Mouse (Mus musculus): ENCODE data around the gene Pgp. TPM values are rescaled to one million over a fixed set of nuclear protein-coding genes. Genes with fewer than 3 reads are reported as not detected.

Gene Pgp
- polyA plus RNA-seq, 1 experiment from 2014 or later: 86.7 TPM

DNA sequence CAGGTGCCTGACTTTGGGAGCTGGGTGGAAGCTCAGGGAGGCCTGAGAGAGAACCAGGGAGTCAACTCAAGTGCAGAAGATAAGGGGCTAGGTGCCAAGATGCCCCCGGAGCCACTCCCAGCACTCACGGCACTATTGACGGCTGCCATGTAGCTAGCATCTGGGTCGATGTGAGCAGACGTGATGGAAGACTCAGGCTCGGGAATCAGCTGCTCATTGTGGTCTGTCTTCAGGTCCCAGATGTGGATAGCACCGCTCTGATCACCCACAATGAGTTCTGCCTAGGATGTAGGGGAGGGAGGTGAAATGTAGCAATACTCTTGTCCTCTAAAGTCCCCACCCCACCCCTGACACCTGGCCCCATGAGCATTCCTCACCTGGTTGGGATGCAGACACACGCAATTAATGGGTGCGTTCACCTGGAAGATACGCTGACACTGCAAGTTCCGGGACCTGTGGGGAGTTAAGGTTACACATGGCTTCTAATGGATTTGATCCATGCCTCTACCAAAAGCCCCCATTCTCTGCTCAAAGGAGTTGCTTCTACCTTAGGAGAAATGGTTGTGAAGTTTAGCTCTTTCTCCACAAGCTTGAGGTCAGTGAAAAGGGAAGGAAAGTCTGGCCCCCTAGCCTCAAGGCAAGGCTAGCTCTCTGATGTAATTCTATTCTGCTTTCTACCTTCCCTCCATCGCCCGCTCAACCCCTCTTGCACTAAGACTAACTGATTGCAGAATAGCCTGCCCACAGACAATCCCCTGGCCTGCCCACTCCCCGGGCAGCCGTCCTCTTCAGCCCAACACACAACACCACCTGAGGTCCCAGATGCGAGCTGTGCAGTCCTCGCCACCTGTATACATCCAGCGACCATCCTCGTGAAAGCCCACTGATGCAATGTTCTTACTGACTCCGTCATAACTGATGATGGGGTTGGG, 7.1 kb downstream of the Pgp start:
- Histone ChIP-seq H3K4me1 (replicated peaks) (peaks cover 50% of the 10 kb centered on the region), H3K36me3 (peaks cover 57% of the 10 kb centered on the region), H3K27ac (peak overlapping the region; percentile 15; the same call in 1 of the 2 replicates), H3K9me3 (replicated peaks) (no peaks in the 10 kb centered on the region), H3K4me2 (peak overlapping the region; percentile 76), H3K9ac (peak overlapping the region; percentile 88), H3K4me3 (replicated peaks) (peak overlapping the region; percentile 84), H3K27me3 (no peaks in the 10 kb centered on the region)
- ATAC-seq (ENCODE audit: low read depth): no peak
- no peak for DNase-seq
- WGBS (ENCODE audit: insufficient replicate concordance): 89% methylated on average over 20 of the region's 20 CpGs

DNA sequence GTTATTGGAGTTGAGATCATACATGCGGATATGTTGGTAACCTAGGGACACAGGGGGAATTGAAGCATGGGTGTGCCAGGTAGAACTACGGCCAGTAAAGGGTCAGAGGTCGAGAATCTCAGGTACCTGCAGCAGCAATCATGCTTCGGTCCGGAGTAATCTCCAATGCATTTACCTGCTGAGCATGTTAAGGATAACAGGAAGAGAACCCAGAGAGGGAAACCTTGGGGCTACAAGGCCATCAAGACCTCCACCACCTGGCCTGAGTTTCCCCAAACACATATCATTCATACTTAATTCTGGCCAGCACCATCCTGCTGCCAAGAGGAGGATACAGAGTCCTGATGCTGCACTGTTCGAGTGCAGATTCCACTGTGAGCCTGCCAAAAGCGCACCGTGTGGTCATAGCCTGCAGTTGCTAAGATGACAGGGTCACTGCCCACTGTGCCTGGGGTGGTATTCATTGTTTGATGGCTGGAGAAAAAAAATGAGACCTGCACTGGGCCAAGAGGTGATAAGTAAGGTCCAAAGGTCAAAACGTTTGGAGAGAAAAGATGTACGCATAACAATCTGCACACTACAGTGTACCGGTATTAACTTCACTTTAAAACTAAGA, 7.9 kb downstream of the Pgp start:
- Histone ChIP-seq H3K36me3 (peaks cover 50% of the 10 kb centered on the region), H3K9ac (peak overlapping the region; percentile 88), H3K27me3 (no peaks in the 10 kb centered on the region), H3K27ac (peak overlapping the region; percentile 94), H3K4me1 (replicated peaks) (peaks cover 43% of the 10 kb centered on the region), H3K4me2 (peak overlapping the region; percentile 76), H3K9me3 (replicated peaks) (no peaks in the 10 kb centered on the region), H3K4me3 (replicated peaks) (peak overlapping the region; percentile 84)
- DNase-seq (no peak), ATAC-seq (ENCODE audit: low read depth) (no peak)
- WGBS (ENCODE audit: insufficient replicate concordance): 50% methylated on average over 11 of the region's 11 CpGs

DNA sequence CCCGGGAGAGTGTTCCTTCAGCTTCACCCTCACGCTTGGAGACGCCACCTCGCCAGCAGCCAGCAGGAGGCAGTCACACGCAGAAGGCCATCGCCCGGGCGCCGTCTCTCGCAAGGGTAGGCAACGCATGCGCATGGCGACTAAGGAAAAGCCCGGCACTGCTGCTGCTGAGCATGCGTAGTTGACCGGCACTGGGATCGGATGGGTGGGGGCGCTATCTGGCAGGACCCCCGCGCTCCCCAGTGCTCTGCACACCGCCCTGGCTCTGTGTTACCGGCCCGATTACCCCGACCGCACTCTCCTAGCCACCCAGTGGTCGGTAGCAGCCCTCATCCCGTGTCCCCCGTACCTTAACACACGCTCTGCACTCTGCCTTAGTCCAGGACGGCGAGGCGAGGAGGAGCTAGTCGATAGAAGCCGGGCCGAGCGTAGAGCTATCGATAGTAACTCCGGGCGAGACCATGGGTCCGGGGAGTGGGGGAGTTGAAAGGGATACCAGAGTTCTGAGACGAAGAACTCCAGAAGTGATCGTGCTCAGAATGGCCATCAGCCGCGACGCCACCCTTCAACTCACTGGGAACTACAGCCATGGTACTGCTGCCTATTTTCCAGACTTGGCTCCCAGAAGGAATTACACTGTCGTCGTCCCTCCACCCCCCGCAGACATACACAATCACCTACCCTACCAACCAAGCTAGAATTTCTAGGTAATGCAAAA, 8.6 kb downstream of the Pgp start, which contains the start of gene Mlst8:
Mlst8 (minus strand) TSS at position 416 of the 718 bp plus-strand sequence.
- peaks cover 36% of the 10 kb centered on the region for H3K4me1 ChIP-seq (replicated peaks)
- ATAC-seq (ENCODE audit: low read depth): peak; percentile 90
- H3K4me2 ChIP-seq: peak within 1 kb of the TSS; percentile 76
- H3K27ac ChIP-seq: peak within 1 kb of the TSS; percentile 94
- WGBS (ENCODE audit: insufficient replicate concordance): under 1% methylated on average over 48 of the region's 48 CpGs
- peaks cover 43% of the 10 kb centered on the region for H3K36me3 ChIP-seq
- H3K9me3 ChIP-seq (replicated peaks): no peaks in the 10 kb centered on the region
- H3K9ac ChIP-seq: peak within 1 kb of the TSS; percentile 88
- peak within 1 kb of the TSS; percentile 84 for H3K4me3 ChIP-seq (replicated peaks)
- peaks cover 6% of the 10 kb centered on the region; the same call in 1 of the 2 replicates for H3K27me3 ChIP-seq
- peak; percentile 95 for DNase-seq

- DNase-seq (no peak), ATAC-seq (ENCODE audit: low read depth) (no peak)
- Histone ChIP-seq H3K36me3 (peaks cover 37% of the 10 kb centered on the region), H3K9me3 (replicated peaks) (no peaks in the 10 kb centered on the region), H3K9ac (peak overlapping the region; percentile 88; the same call in 1 of the 2 replicates), H3K27me3 (peaks cover 7% of the 10 kb centered on the region; the same call in 1 of the 2 replicates), H3K4me1 (replicated peaks) (peaks cover 32% of the 10 kb centered on the region), H3K27ac (peak overlapping the region; percentile 94), H3K4me2 (peak overlapping the region; percentile 76), H3K4me3 (replicated peaks) (peak overlapping the region; percentile 84)
- 12% methylated on average over 1 of the region's 1 CpGs for WGBS (ENCODE audit: insufficient replicate concordance)
Observed at GRCm38 (mm10) chr17:24479431-24479830, 9.2 kb downstream of the Pgp start.

GRCm38 (mm10) chr17:24480201-24480826, 10.1 kb downstream of the Pgp start:
- peak overlapping the region; percentile 33; the same call in 1 of the 2 replicates for H3K9ac ChIP-seq
- peak overlapping the region; percentile 76 for H3K4me2 ChIP-seq
- 42% methylated on average over 3 of the region's 3 CpGs for WGBS (ENCODE audit: insufficient replicate concordance)

DNA sequence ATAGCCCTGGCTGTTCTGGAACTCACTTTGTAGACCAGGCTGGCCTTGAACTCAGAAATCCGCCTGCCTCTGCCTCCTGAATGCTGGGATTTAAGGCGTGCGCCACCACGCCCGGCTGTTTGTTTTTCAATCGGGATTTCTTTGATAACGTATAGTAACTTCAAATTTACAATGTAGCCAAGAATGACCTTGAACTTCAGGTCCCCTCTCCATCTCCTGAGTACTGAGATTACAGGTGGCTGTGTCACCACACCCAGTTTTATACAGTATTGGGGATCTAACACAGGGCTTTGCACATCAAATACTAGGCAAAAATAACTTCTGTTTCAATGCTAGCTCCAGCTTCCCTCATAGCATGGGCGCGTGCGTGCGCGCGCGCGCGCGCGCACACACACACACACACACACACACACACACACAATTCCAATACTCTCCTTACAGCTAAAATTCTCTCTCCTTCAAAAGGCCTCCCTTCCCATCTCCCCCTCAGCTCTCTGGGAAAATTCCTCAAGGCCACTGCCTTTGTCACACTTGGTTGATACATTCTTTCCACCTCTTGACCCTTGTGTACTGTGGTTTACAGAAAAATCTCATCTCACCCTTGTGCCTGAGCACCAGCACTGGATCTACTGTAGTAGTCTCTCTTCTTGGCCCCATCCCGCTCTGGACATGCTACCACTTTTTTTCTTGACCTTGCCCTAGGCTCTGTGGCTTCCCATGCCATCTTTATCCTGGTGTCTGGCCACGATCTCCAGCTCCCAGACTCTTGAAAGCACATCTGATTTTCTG, 11.0 kb downstream of the Pgp start:
- peaks cover 24% of the 10 kb centered on the region for H3K27me3 ChIP-seq
- H3K9me3 ChIP-seq (replicated peaks): no peaks in the 10 kb centered on the region
- no peak for ATAC-seq (ENCODE audit: low read depth)
- H3K4me1 ChIP-seq (replicated peaks): peaks cover 34% of the 10 kb centered on the region
- DNase-seq: no peak
- H3K9ac ChIP-seq: no peak overlapping the region
- 89% methylated on average over 20 of the region's 20 CpGs for WGBS (ENCODE audit: insufficient replicate concordance)
- no peak overlapping the region for H3K27ac ChIP-seq
- peaks cover 19% of the 10 kb centered on the region for H3K36me3 ChIP-seq
- no peak overlapping the region for H3K4me3 ChIP-seq (replicated peaks)
- no peak overlapping the region for H3K4me2 ChIP-seq

More at GRCm38 (mm10) chr17:24480201-24480826, 10.1 kb downstream of the Pgp start:
- H3K36me3 ChIP-seq: peaks cover 28% of the 10 kb centered on the region
- peak overlapping the region; percentile 82 for H3K27ac ChIP-seq
- H3K9me3 ChIP-seq (replicated peaks): no peaks in the 10 kb centered on the region
- DNase-seq (no peak), ATAC-seq (ENCODE audit: low read depth) (no peak)
- H3K4me1 ChIP-seq (replicated peaks): peaks cover 33% of the 10 kb centered on the region
- no peak overlapping the region for H3K4me3 ChIP-seq (replicated peaks)
- peaks cover 15% of the 10 kb centered on the region for H3K27me3 ChIP-seq

- Histone ChIP-seq H3K4me3 (replicated peaks) (no peak overlapping the region), H3K4me2 (no peak overlapping the region), H3K9ac (no peak overlapping the region), H3K27me3 (peaks cover 46% of the 10 kb centered on the region), H3K4me1 (replicated peaks) (peaks cover 23% of the 10 kb centered on the region), H3K36me3 (no peaks in the 10 kb centered on the region), H3K27ac (no peak overlapping the region), H3K9me3 (replicated peaks) (no peaks in the 10 kb centered on the region)
- no peak for ATAC-seq (ENCODE audit: low read depth)
- 80% methylated on average over 3 of the region's 3 CpGs for WGBS (ENCODE audit: insufficient replicate concordance)
- DNase-seq: no peak
Observed at GRCm38 (mm10) chr17:24483495-24483894, 13.3 kb downstream of the Pgp start.

- no peak for ATAC-seq (ENCODE audit: low read depth)
Observed at GRCm38 (mm10) chr17:24485090-24485860, 15.1 kb downstream of the Pgp start.

DNA sequence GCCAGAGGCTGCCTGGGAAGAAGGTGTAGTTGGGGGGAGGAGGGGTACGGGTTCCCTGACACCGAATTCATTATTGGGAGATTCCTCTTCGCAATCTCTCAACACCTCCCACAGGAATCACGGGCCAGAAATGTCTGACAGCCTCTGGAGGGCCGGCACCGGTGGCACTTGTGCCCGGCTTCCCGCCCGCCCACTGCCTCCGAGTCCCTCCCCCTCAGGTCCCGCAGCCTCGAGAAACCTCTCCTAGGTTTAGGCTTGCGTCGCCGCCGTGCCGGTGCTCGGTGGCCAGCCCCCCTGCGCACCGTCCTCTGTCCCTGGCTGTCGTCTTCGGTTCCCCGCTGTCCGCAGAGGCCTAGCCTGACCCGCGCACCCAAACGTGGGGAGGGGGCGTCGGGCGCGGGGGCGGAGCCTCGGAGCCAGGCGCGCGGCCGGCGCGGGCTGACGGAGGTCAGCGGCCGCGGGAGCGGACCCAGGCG, 18.0 kb downstream of the Pgp start, which contains the start of gene Caskin1:
Caskin1 (plus strand) TSS at position 416 of the 476 bp plus-strand sequence.
- Histone ChIP-seq H3K9me3 (replicated peaks) (no peaks in the 10 kb centered on the region), H3K27me3 (peaks cover 82% of the 10 kb centered on the region), H3K4me3 (replicated peaks) (peak within 1 kb of the TSS; percentile 59), H3K4me1 (replicated peaks) (peaks cover 23% of the 10 kb centered on the region), H3K27ac (no peak within 1 kb of the TSS), H3K36me3 (no peaks in the 10 kb centered on the region), H3K4me2 (peak within 1 kb of the TSS; percentile 76), H3K9ac (peak within 1 kb of the TSS; percentile 50)
- under 1% methylated on average over 45 of the region's 45 CpGs for WGBS (ENCODE audit: insufficient replicate concordance)
- ATAC-seq (ENCODE audit: low read depth) (no peak), DNase-seq (no peak)

More at GRCm38 (mm10) chr17:24485090-24485860, 15.1 kb downstream of the Pgp start:
- H3K27ac ChIP-seq: no peak overlapping the region
- H3K9me3 ChIP-seq (replicated peaks): no peaks in the 10 kb centered on the region
- no peak overlapping the region for H3K4me3 ChIP-seq (replicated peaks)
- 42% methylated on average over 11 of the region's 11 CpGs for WGBS (ENCODE audit: insufficient replicate concordance)
- H3K4me2 ChIP-seq: no peak overlapping the region
- no peaks in the 10 kb centered on the region for H3K36me3 ChIP-seq
- H3K4me1 ChIP-seq (replicated peaks): peaks cover 25% of the 10 kb centered on the region
- H3K9ac ChIP-seq: no peak overlapping the region
- peaks cover 64% of the 10 kb centered on the region for H3K27me3 ChIP-seq
- DNase-seq: no peak

Measured in liver, embryonic 13.5 days (tissue).